Mouse (Mus musculus) gastrocnemius, postnatal 4 days (tissue): ENCODE measurements around the gene Tpm1. TPM values are rescaled to one million over a fixed set of nuclear protein-coding genes. Genes with fewer than 3 reads are reported as not detected.

ENCODE experiments used
- DNase-seq, 2 experiments: peaks; one replicate each; pipeline ENCODE4 v3.0.0; 2021 to 2022; ENCODE audit warnings: low spot score in 2 of 2, mixed read lengths in 2 of 2
- total RNA-seq, 2 experiments: library from RNA; stranded (reverse); gene quantifications; 2 replicates each; pipeline ENCODE4 v1.2.3; 2021

Gene Tpm1
- total RNA-seq, 2 experiments from 2014 or later, result 7,029 to 7,975 TPM

- no peak for DNase-seq
Observed at GRCm38 (mm10) chr9:66989581-66989980, 59.6 kb downstream of the Tpm1 start.

GRCm38 (mm10) chr9:66988888-66989414 is 60.3 kb downstream of the Tpm1 start:
- peak in 1 of 2 experiments; percentile 36 for DNase-seq

DNA sequence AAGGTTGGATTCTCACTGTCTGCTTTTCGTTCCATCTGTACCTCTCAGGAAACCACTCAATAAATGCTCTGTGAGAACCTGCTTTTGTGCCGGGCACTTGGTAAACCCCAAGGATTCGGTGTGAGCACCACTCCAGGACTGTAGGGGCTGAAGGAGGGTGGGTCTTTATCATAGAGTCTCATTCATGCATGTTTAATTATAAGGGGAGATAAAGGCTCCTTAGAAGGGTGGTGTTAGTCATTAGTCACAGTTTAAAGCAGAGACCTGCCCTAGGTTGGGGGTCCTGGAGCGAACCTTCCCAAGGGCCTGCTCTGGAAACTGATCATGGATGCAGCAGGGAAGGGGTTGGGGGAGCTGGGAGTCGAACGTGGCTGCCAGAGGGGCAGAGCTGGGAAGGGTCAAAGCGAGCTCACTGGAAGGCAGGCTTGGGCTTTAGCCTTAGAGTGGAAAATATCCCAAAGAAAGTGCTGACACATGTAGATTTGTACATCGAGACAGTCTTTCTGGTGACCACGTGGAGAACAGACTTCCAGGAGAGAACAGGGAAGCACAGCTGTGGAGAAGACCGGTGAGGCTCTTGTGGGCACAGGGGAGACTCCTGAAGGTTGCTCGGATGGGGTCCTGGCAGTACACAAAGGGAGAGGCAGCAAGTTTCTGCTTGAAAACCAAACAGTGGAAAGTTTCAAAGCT is 60.9 kb downstream of the Tpm1 start:
- DNase-seq, result no peak

DNA sequence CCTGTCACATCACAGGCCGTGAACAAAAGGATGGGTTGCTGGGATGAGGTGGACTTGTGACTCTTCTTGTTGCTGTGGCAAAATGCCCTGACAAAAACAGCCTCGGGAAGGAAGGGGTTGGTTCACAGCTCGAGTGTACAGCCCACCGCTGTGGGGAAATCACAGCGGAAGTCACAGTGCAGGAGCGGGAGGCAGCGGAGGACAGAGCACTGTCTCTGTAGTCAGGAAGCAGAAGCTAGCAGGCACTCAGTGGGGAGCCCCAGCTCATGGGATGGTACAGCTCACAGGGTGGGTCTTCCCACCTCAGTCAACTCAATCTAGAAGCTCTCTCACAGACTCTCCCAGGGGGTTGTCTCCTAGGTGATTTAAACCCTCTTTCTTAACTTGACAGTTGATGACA is 63.8 kb downstream of the Tpm1 start:
- no peak for DNase-seq

- no peak for DNase-seq
Observed at GRCm38 (mm10) chr9:66982085-66982484, 67.1 kb downstream of the Tpm1 start.

GRCm38 (mm10) chr9:66980458-66980857 is 68.7 kb downstream of the Tpm1 start:
- peak; percentile 42 to 65 for DNase-seq

DNA sequence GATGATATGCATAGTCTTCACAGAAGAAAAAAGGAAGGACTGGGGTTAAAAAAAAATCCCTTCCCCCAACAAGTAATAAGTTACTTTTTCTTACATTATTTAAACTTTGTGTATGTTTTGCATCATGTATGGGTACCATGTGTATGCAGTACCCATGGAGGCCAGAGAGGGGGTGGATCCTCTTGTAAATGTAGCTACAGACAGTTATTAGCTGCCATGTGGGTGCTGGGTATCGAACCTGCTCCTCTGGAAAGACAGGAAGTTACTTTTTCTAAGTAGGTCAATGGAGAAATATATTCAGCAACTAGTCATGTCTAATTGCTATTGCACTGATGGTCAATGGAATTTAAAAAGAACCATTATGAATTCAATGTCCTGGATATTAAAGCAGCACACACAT is 70.7 kb downstream of the Tpm1 start:
- DNase-seq, result no peak

DNA sequence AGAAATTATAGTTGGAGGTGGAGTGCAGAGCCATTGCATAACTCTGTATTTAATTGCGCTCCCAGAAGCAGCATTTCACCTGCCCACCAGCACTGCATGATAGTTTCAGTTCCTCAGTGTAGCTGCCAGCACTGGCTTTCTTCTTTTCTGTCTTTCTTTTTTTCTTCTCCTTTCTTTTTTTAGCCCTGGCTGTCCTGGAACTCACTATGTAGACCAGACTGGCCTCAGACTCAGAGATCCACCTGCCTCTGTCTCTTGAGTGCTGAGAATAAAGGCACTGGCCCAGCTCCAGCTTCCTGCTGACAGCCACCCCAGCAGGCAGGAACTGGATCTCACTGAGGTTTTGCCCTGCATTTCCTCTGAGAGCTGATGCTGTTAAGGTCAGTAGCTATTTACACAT is 71.2 kb downstream of the Tpm1 start:
- no peak for DNase-seq

DNA sequence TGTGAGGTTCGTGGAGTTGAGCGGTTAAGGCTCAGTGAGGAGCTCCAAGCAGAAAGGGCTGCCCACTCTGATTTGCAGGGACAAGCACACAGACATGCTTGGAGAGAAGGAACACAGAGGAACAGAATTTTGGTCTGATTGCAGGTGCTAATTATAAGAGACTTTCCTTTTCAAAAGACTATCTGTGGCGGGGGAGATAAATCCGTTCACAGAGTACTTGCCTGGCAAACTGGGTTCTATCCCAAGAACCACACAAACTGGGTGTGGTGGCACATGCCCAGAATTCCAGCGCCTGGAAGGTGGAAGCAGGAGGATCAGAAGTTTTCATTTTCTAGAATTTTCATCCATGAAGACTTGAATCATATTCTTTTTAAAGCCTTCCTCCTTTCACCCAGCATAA is 72.1 kb downstream of the Tpm1 start:
- DNase-seq, result no peak

DNA sequence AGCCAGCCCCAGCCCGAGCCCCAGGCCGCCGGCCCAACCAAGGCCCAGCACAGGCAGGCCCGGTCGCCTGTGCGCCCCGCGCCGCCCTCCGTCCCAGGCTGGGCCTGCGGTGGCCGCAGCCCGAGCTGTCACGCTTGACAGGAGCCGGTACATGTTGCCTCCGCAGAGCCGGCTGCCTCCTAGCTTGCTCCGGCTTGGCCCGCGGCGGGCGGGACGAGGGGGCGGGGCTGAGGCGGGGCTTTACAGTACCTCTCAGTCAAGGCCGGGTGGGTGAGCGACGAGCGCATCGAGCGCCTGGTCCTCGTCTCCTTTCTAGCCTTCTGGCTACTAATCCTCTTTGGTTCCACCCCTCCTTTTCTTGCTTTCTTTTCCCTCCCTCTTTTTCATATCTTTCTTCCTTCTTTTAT is 74.0 kb downstream of the Tpm1 start, which contains the start of gene Lactb:
Lactb (minus strand) TSS at position 246 of the 407 bp plus-strand sequence.
- DNase-seq, result peak; percentile 91 to 96

DNA sequence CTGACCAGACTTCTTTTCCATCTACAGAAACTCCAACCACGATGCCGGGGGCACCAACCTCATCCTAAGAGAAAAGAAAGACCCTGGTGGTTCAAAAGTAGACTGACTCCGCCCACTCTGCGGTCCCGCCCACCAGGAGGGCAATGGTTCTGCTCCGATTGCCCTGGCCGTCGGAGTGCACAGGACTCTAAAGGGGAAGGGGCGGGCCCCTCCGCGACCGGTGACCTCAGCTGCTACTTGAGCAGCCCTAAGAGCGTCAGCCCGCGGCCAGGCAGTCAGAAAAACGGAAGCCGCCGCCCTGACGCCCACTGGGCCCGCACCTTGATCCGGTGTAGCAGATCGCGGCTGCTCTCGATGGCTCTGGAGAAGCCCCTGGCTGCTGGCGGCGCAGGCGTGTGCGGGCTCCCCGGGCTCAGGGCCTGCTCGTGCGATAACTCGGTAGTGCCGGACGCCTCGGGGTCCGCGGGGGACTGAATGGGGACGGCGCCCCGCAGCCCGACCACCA is 74.4 kb downstream of the Tpm1 start:
- DNase-seq, result peak; percentile 48 to 71

Other genes starting within 250 kb of the Tpm1 start
- under 1 TPM; 0.80 to 0.98 TPM for gene Aph1c, start 214.7 kb downstream of the Tpm1 start, total RNA-seq
- gene Rab8b, start 129.7 kb downstream of the Tpm1 start, total RNA-seq, result 10 to 100 TPM; 20.3 to 20.6 TPM
- gene Rps27l, start 103.3 kb downstream of the Tpm1 start, total RNA-seq, result 100 to 1,000 TPM; 185 to 210 TPM
- gene Lactb, start 73.9 kb downstream of the Tpm1 start, total RNA-seq, result 10 to 100 TPM; 13.5 to 17.5 TPM